Mouse (Mus musculus) urinary bladder, postnatal 14 days (tissue): Measurements from ENCODE around the gene Pi4k2a.
A peak's percentile ranks its signal among the peaks of the same experiment; 100 is the strongest.

Source experiments
- DNase-seq: peaks from one replicate; pipeline ENCODE4 v3.0.0; 2021; ENCODE audit warnings: low spot score

Gene Pi4k2a

DNA sequence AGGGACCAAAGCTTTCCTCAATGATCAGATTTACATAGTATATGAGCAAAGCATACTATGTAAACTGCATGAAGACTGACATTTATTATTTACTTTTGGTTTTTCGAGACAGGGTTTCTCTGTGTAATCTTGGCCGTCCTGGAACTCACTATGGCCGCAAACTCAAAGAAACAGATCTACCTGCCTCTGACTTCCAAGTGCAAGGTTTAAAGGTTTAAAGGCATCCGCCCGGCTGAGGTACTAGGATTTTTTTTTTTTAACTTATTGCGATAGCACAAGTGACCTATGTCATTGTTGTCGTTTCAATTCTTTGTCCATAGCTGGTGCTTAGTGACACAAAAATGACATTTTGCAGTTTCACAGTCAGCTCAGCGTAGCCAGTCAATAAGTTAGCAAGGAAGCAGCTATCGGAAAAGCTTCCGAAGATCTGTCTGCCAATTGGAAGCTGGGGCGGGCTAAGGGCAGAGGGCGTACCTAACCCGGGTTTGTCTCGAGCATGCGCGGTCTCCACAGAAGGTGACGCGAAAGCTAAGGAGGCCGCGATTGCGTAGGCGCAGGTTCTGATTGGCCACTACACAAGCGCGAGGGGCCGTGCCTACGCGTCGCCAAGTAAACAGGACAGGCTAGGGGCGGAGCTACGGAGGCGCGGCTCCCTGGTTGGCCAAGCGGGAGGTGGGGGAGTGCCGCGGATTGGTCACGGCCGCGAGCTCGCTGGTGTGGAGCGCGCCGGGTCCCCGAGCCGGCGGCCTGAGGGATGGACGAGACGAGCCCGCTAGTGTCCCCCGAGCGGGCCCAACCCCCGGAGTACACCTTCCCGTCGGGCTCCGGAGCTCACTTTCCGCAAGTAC is at the start of gene Pi4k2a:
Gene Pi4k2a (plus strand): TSS at position 723 of the 848 bp plus-strand sequence.
- peak; percentile 99 for DNase-seq

DNA sequence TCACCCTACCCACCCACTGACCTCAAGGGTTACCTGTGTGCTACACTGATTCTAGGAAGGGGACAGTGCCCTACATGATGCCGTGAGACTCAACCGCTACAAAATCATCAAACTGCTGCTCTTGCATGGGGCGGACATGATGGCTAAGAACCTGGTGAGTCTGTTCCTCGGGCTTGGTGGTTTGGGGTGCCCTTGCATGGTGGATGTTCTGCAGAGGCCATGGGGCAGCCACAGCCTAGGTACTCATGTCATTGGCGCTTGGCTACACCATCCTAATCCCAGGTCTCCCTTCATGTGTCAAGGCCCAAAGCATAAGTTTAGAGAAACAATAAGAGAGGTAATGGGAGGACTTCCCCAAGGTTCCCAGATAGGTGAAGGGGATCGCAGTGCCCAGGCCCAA is 46.3 kb upstream of the Pi4k2a start:
- no peak for DNase-seq

DNA sequence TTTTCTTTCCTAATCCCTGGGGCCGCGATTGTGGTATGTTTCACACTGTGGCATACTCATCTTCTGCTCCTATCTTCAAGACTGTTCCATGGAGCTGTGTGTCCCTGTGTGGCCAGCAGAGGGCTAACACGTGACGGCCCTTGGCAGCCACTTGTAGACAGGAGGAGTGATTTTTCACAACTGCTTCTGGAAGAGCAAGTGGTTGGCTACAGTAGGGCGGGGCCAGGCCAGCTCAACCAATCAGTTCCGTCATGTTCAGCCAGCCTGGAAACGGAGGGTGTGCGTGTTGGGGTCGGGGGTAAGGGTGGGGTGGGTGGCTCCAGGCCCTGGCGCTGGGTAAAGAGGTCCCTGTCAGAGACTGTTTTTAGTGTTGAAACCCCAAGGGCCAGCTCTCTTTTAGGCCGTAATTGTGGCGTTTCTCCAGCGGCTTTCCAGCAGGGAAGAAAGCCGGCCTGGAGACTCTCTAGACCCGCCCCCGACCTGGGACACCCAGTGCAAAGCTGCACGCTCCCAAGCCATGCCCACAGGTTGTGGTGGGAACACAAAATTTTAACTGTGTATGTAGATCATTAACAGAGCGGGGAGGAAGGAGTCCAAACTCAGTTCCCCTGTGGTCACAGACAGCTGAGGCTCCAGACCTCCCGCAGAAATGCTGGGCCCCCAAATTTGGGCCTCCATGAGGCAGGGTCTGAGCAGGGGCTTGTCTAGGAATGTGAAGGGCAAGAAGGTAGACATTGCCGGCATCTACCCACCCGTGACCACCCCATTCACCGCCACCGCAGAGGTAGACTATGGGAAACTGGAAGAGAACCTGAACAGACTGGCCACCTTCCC is 44.8 kb upstream of the Pi4k2a start, which contains the start of gene Hoga1:
Gene Hoga1 (plus strand): TSS at position 342 of the 834 bp plus-strand sequence.
- DNase-seq, result peak; percentile 85

DNA sequence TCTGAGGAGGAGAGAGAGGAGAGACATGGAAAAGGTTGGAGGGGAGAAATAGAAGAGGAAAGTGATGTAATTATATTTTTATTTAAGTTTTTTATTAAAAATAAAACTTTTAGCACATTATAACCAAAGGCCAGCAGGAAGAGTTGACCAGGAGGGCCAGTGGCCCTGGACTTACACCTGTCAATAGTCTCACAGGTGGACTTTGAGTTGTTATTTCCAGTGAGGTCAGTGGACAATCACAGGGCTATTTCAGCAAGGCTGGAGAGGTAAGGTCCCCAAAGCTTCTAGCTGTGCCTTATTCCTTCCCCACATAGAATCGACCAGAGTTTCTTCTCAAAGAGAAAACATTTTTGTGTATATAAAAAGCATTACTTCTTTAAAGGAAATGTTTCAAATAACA is 40.0 kb upstream of the Pi4k2a start:
- no peak for DNase-seq

DNA sequence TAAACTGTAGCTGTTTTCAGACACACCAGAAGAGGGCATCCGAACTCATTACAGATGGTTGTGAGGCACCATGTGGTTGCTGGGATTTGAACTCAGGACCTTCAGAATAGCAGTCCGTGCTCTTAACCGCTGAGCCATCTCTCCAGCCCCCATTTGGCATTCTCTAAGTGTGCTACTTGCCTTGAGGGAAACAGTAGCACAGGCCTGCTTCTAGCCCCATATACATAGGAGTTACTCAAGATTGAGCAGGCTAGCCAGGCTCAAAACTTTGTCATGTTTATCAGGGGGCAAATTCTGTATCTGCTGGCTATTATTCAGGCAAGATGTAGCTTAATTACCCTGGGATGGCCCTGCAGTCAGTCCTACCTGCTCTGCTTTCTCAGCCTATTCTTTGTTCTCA is 38.9 kb upstream of the Pi4k2a start:
- DNase-seq, result no peak

DNA sequence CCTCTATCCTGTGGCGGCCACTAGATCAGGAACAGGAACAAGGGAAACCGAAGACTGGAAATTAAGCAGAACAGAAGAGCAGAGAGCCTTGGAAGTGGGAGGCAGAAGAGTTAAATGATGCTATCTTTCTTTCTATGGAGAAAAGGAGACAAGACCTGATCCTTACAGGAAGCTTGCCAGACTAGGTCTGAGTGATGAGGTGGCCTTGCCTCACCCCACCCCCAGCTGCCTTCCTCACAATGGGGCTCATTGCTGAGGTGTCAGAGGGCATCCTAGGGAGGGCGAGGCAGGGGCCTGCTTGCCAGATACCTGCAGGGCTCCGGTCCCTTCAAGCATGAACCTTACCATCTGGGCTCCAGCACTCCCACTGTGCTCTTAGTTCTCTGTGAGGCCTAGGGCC is 38.3 kb upstream of the Pi4k2a start, which contains the start of gene 4933411K16Rik:
Gene 4933411K16Rik (plus strand): TSS at position 301 of the 400 bp plus-strand sequence.
- DNase-seq, result no peak

DNA sequence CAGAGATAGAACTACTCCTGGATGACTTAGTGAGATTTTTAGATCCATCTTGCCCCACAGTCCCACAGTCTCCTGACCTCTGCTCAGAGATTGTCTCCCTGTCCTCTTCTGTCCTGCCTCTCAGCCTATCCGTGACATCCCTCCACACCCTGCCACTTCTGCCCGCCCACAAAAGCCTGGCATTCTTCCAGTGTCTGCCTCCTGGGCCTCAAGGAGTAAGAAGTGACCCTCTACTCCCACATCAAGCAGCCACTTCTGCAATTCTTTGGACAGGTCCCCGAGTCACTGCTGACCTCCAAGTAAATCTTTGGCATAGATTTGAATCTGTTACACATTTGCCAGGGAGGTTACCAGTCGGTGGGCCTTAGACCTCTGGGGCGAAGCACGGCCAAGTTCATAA is 36.0 kb upstream of the Pi4k2a start:
- DNase-seq, result no peak

DNA sequence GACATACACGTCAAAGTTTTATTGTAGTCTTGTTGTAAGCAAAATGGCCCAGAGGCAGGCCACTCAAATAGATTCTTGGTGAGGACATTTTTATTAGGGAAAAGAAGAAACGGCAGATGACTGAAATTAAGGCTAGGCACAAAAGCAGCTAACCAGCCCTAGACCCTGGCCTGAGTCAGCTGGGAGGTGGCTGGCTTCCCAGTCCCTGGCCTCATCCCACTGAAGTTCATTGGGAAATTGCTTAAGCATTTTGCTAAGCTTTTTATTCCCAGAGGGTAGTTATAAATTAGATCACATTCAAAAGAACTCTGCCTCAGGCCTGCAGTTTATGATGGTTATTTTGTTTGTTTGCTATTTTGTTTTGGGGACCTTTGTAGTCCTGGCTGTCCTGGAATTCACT is 34.4 kb upstream of the Pi4k2a start:
- peak; percentile 71 for DNase-seq

DNA sequence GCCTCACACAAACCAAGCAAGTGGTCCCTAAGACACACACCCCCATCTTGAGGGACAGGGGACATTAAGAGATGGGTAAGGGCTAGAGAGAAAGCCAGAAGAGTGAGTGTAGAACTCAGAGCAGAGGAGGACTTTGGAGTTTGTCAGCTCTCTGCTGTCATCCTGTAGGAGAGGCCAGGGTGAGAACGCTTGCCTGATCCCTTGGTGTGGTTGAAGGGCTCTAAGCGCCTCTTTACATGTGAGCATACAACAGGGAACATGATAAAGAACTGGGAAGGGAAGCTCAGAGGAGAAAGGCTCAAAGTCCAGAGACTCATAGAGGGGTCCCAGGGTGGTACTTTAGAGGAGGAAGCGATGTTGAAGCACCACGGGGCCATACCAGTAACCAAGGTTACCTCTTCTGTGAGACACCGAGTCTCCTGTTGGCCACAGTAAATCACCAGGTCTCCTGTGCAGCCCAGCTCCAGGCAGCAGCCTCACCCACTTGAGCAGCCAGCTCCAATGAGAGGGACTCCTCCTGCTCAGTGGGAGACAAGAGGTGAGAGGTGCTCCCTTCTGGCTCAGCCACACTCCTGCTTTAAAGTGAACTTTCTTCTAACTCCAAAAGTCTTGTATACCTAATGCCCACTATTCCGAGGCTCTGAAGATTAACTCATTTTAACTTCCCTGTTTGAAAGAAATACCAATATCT is 33.4 kb upstream of the Pi4k2a start:
- DNase-seq, result no peak

DNA sequence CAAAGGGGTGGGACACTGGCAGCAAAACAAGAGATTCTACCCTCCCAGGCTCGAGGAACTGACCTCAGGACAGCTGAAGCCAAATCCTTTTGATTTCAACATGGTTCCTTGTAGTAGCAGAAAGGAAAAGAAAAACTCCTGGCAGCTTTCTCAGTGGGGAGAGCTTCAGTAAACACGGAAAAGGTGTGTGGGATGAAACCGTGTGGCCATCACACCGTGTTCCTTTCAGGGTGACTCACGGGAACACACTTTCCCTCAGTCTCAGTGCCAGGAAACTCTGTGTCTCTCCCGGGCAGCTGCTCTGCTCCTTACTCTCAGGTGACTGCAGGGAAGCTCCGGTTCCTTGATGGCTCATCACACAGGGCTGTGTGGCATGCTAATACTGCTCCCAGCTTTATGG is 31.8 kb upstream of the Pi4k2a start:
- peak; percentile 35 for DNase-seq

DNA sequence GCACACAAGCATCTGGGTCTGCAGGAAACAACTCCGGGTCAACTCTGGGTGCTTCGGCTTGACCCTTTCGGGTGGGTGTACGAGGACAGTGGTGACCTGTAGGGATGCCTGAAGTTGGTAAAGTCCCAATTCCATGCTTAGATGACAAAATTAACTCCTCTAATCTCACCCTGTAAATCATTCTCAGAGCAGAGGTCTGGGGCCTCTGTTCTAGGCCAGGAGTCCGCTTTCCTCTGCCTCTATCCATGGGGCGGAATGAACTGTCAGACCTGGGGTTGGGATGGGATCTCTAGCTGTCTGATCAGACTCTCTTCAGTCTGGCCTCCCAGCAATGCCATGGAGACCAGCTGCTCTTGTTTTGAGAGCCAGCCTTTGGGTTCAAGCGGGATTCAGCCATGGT is 28.8 kb upstream of the Pi4k2a start:
- DNase-seq, result no peak

DNA sequence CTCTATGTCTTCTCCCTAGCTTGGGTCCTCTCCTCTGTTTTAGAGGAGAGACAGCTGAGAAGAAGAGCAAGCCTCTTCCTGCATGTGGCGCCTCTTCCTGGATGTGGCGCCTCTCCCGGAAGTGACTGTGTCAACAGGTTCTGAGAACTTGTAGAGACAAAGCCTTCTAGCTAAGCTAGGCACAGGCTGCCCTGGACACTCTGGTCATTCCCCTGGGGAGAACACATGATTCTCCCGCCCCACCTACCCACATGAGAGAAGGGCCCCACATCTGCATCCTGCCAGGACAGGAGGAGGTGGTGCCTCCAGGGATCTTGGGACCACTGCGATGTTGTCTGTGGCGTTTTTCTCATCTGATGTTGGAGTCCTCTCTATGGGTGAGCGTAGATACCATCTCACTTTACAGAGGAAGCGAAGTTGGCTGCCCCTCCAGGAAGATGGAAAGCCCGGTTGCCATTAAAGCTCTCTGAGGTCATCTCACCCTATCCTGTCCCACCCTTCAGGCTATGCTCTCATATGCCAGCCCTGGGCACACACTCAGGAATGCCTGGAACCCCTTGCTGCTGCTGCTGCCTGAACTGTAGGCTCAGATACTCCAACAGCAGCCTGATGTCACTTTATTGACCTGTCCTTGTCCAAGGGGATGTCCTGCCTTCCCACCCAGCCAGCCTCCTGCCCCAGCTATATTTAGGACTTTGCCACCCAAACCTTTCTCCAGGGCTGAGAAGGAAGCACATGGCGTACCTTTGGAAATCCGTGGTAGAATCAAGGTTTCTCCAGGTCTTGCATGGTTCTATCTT is 21.6 kb upstream of the Pi4k2a start:
- no peak for DNase-seq

DNA sequence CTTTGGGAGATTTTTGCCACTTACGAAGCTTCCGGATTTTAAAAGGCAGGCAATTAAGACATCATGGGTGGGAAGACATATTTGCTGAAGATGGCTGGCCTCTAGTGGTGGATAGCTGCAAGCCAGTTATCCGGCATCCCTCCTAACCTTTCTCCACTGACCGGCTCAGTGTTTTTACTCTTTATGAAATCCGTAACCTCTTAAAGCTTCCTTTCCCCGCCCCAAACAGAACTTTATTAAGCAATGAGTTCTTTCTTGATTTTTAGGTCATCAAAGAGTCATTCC is 21.1 kb upstream of the Pi4k2a start:
- no peak for DNase-seq

DNA sequence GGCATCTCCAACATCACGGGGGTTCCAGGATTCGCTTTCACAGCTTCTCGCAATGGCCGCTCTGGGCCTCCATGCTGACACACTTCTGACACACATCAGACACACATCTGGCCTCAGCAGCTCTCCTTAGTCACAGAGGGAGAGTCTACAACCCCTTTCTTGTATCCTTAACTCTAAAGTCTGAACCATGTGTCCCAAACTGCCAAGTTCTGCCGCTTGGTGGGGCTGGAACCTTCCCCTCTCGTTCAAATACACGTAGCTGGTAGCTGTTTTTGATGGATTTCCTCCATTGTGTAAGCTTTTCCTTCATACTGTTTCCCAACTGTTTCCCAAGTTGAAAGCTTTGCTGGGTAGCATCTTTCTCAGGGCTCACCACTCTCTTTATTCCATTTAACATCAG is 19.0 kb upstream of the Pi4k2a start:
- DNase-seq, result no peak

DNA sequence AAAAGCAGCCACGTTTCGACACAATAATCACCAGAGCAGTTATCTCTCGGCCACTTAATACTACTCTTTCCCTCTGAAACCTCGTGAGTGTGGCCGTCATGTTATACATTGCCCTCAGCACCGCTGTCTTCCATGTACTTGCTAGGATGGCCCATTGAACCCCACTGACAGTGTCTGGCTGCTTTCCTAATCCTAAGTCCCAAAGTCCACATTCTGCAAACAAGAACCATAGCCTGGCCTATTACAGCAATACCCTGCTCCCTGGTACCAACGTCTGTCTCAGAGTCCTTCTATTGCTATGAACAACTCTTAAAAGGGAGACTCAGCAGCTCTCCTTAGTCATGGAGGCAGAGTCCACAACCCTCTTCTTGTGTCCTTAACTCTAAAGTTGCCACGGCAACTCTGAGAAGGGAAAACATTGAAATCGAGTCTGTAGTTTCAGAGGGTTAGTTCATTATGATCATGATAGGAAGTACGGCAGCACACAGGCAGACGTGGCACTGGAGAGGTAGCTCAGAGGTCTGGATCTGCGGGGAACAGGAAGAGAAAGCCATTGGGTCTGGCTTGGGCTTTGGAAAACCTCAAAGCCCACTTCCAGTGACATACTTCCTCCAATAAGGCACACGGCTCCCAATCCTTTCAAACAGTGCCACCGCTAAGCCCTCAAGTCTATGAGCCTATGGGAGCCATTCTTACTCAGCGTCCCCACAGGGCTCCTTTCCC is 18.2 kb upstream of the Pi4k2a start:
- no peak for DNase-seq

DNA sequence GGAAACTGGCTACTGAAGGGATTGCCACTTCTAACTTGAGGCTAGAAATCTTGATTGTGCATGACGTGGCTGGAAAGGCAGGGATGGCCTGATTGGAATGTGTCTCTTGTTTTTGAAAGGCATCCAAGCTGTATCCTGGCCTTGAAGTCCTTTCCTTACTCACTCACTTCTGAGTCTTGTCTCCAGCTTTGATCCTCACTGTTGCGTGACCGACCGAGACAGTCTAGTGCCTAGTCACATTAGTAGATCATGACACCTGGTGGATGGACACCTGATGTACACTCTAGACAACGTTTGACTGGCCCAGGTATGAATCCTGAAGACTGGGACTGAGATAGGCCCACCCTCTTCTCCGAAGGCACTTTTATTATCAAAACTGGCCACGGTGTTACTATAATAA is 17.5 kb upstream of the Pi4k2a start:
- DNase-seq, result no peak

DNA sequence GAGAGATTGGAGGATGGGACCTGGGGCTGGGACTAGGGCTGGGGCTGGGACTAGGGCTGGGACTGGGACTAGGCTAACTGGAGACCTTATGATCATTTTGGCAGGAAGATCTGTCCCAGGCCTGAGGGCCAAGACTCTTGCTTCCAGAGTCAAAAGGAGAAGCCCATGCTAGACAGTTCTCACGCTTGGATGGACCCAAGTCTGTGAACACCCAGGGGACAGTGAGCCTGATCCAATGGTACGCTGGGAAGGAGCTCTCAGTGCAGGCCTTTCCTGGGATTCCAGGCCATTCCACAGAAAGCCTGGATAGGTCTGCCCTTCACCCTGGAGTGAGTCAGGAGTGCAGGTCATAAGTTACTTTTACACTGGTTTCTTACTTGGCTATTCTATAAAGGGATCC is 15.2 kb upstream of the Pi4k2a start:
- DNase-seq, result no peak

DNA sequence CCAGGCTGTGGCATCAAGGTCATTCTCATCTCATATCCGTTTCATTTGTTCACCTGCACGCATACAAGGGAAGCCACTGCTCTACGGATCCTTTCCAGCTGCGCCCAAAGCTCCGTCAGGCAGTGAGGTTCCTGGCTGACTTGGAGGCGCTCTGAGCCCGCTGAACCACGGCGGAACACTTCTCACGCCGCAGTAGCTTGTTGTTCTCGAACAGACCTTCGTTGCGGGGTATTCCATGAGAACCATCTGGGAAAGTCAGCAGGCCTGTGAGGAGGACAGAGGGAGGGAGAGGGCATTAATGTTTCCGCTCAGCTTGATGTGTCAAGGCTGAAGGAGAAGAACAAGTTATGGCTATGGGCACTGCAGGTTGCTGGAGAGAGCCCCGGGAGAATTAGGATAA is 14.3 kb upstream of the Pi4k2a start:
- DNase-seq, result no peak

DNA sequence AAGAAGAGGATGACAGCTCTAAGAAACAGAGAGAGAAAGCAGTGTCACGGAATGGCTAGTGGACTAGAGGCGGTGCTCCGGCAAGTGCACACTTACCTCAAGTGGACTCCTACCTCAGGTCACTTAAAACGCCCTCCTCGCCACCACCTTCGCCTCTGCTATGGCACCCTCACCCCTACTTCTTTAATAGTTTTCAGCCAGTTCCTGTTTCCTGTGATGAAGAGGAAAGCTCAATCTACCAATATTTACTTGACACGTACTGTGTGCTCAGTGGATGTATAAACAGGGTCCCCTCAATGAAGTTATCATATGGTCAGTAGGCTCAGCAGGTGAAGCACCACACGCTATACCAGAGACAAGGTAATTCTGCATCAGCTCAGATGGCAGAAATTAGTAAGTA is 11.7 kb upstream of the Pi4k2a start:
- DNase-seq, result no peak

DNA sequence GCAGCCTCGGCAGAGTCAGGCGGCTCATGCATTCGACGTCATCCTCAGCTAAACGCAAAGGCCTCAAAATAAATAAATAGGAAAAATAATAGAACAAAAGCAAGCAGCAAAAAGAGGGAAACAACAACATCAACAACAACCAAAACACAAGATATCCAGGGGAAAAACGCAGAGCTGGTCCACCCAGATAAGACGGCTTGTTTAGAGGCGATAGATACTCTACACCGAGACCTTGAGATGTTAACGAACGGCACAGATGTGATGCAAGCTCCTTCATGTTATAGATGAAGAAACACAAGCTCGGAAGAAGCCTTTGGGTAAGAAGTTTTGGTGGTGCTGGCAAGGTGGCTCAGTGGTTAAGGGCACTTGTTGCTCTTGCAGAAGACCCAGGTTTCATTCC is 11.3 kb upstream of the Pi4k2a start:
- DNase-seq, result no peak

DNA sequence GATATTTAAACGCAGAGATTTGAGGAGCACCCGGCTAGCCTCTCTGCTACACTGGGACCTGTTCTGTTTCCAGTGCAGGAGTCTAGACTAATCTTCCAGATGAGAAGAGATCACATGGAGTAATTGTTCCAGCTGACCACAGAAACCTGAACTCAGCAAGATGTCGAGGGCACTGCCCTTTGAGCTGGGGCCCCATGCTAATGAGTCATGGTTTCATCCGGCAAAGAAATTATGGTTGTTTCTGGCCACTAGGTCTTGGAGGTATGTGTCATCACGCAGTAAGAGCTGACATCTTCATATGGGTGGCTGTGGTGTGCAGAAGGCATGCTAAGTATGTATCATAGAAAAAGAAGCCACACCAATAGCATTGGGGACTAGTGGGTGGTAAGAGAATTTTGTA is 10.3 kb upstream of the Pi4k2a start:
- DNase-seq, result no peak
